Mouse (Mus musculus) embryo, embryonic 11 days (tissue): ENCODE results near the gene Cpsf4.
"Not testable (repeated sequence)": the region's sequence is repeated elsewhere in the genome, so short reads cannot be mapped to it uniquely, and the experiment has no call there.

Source experiments
- DNase-seq: peaks from one replicate; pipeline ENCODE4 v3.0.0-alpha.2; 2015

Gene Cpsf4

DNA sequence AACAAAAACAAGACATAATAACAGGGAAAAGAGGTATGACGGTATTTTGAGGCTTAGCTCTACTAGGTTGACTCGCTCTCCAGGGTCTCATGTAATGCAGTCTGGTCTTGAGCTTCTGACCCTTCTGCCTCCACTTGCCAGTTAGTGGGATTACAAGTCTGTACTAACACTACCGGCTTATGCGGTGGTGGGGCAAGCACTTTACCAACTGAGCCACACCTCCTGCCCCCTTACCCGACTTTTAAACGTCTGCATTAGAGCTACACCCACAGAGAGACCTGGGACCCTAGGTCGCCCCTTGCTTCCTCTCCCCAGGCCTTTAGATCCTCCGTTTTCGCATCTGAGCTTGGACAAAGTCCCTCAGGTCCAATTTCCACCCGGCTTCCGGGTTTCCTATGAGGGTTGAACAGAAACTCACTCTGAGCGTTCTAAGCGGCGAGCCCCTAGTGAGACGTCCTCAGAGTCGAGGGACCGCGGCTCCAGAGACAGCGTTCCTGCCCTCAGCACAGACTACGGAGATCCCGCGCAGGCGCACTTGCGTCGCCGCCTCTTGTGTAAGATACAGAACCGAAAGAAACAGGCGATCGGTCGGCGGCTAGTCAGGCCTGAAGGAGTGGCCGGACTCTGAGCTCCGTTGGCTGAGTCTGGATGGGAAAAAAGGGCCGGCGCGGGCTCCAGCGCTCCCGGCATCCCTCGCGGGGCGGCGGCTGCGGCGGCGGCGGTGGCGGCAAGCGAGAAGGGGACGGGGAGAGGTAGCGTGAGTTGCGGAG lies at the start of gene Cpsf4, which contains the start of gene Ptcd1:
TSS of gene Cpsf4 (plus strand) at position 678 of the 770 bp plus-strand sequence.
TSS of gene Ptcd1 (minus strand) at position 573 of the 770 bp plus-strand sequence.
- DNase-seq, result peak; percentile 99

DNA sequence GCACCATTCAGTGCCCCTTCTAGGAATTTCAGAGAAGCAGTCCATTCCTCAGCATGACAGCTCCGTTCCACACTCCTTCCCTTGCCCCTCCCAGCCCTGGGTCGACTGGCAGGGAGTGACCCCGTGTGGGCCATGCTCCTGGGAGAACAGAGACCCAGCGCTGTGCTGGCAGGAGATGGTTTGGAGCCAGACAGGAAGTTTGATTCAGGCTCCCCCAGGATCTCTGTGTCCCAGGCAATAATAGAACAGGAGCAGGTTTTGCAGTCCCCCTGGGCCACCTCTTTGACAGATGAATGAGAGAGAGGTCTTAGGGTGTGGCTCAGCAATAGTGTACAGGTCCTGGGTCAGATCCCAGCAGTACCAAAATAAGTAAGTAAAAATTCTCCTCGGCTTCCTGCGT lies 49.0 kb upstream of the Cpsf4 start:
- no peak for DNase-seq

DNA sequence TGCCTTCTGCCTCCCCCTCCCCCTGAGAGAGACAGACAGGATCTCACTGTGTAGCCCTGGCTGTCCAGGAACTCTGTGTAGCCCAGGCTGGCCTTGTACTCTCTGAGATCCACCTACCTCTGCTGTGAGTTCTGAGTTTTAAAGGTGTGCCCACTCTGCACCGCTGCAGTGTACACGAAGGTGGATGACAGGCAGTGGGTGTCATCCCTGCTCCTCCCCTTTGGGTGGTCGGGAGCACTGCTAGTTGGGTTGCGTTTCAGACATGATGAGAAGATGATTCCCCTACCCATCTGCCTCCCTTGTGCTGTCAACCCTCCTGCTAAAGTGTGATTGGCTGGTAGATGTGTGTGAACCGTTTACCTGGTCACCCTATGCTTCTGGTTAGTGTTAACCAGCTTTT lies 48.6 kb upstream of the Cpsf4 start:
- no peak for DNase-seq

DNA sequence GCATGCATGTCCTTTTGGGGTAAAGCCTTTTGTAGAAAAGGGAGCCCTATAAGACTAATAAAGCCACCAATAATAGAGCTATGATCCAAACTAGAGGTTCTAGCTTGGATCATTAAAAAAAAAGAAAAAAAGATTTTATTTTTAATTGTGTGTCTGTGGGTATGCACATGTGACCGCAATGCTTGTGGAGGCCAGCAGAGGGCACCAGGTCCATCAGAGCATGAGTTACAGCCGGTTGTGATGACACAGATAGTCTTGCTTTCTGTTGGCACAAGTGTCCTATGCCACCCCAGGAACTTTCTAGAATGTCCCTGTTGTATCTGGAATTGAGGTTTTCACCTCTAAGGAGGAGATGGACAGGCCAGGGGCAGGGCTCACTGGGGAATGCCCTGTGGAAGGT lies 47.6 kb upstream of the Cpsf4 start:
- no peak for DNase-seq

DNA sequence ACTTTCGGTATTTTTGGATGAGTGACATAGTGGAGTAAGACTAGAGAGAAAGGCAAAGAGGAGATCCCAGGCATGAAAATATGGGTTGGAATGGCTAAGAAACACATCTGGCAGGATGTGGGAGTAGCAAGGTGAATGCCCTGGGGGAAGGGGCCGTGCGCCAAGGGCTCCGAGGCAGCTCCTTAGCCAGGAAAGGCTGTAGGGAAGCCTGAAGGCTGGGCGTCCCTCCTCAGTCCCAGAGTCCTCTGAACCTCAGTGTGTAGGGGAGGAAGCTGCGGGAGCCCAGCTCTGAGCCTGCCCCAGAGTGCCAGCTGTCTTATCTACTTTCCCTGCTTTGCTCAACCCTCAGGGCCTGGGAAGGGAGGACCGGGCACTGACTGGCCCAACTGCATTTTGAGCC lies 46.1 kb upstream of the Cpsf4 start:
- DNase-seq, result no peak

DNA sequence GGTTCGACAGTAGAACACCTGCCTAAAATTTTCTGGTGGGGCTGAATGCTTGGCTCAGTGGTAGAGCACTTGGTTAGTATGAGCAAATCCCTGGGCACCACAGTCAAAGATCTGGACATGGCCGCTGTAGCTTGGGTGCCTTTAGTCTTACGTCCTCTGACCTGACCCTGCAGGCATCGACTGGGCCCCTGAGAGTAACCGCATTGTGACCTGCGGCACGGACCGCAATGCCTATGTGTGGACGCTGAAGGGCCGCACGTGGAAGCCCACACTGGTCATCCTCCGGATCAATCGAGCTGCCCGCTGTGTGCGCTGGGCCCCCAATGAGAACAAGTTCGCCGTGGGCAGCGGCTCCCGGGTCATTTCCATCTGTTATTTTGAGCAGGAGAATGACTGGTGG lies 43.6 kb upstream of the Cpsf4 start:
- DNase-seq, result no peak

DNA sequence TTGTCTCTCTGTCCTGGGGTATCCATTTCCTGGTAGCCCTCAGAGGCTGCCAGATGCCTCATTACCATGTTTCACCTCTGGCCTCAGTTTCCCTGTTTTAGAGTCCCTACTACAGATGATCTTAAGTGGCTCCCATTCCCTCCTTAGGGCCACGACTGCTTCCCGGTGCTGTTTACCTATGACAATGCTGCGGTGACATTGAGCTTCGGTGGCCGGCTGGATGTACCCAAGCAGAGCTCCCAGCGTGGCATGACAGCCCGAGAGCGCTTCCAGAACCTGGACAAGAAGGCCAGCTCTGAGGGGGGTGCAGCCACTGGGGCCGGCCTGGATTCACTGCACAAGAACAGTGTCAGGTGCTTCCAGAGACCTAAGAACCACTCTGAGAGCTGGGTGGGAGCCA lies 40.4 kb upstream of the Cpsf4 start:
- no peak for DNase-seq

DNA sequence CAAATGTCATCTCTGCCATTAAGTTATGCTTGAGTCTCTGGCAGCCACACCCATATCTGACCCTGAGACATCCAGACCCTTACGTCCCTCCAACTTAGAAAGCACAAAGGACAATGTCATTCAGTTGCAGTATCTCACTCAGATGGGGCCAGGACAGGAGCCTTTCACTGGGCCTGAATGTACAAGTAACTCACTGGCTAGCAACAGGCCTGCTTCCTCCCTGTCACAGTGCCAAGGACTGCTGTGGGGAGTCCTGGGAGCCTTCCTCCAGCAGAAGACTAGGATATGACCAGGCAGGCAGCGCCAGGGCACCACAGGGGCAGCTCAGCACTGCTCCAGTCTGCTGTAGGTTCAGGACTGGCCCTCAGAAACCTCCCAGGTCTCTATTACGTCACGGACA lies 37.9 kb upstream of the Cpsf4 start:
- no peak for DNase-seq

DNA sequence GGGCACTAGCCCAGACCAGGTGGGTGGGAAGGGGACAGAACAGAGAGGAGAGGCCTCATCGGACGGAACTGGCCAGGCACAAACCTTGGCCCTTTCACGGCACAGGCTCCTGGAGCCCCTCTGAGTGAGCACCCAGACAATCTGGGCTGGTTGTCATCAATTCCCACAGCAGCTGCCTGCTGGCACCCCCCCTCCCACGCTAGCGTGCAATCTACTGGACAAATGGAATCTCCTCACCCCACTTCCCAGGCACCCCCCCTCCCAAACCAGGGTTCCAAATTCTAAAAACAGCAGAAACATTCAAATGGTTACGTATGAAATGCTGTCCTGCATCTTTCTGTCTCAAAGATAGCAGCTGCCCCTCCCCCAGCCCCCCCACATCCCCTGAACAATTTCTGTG lies 37.2 kb upstream of the Cpsf4 start:
- not testable (repeated sequence) for DNase-seq

DNA sequence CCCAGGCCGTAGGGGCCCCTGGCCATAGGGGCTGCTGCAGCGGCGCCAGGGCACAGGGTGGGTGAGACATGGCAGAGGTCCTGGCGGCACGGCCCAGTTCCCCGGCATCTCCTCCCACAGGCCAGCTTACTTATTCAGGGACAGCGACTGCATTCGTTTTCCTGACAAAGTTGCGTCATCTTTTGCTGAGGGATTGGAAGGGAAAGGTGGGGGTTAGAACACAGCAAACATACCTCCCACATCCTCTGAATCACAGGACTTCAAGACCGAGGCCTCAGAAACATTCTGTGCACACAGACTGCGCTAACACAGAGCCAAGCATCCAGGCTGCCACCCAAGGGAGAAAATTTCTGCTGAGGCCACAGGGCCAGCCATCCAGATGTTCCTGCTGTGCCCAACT lies 36.8 kb upstream of the Cpsf4 start:
- no peak for DNase-seq

DNA sequence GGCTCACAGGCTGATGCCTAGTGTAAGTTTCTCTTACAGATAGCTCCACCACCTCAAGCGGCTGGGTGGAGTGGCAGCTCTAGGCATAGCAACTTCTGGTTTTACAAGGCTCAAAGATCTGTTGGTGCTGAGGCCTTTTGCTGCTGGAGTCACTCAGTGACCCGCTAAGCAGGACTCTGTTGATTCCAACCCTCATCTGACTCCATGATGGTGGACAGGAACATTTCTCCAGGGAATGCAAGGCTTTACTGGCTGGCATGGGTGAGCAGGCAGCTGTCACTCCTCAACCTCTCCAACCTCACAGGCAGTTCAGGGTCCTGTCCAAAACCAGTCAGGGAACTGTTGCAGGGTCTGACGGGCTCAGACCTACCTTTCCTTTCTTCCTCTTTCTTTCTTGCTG lies 36.0 kb upstream of the Cpsf4 start:
- DNase-seq, result no peak

DNA sequence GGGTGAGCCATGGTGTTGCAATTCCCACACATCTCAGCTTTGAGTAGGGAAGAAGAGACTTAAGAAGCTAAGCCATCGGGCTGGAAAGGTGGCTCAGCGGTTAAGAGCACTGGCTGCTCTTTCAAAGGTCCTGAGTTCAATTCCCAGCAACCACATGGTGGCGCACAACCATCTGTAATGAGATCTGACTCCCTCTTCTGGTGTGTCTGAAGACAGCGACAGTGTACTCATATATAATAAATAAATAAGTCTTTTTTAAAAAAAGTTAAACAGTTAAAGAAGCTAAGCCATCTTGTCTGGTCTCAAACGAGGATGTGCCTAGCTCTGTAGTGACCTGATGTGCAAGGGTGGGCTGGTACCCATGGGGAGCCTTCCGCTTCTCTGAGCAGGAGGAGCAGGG lies 33.7 kb upstream of the Cpsf4 start:
- not testable (repeated sequence) for DNase-seq

DNA sequence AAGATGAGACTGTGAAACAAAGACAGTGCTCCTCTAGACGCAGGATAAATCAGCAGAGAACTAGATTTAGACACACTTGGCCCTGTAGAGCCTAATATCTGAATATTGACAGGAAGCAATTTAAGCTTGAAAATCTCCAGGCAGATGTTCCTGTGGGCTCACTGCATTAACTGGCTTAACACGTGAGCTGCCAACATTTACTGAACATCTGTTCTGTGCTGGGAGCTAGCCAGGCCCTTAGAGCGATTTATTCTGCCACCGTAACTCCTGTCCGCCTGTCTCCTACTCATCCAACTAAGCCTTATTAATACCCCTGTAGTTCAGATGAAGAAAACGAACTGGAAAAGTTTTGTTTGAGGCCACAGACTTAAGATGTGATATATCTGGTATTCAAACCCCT lies 28.2 kb upstream of the Cpsf4 start:
- DNase-seq, result peak; percentile 21

DNA sequence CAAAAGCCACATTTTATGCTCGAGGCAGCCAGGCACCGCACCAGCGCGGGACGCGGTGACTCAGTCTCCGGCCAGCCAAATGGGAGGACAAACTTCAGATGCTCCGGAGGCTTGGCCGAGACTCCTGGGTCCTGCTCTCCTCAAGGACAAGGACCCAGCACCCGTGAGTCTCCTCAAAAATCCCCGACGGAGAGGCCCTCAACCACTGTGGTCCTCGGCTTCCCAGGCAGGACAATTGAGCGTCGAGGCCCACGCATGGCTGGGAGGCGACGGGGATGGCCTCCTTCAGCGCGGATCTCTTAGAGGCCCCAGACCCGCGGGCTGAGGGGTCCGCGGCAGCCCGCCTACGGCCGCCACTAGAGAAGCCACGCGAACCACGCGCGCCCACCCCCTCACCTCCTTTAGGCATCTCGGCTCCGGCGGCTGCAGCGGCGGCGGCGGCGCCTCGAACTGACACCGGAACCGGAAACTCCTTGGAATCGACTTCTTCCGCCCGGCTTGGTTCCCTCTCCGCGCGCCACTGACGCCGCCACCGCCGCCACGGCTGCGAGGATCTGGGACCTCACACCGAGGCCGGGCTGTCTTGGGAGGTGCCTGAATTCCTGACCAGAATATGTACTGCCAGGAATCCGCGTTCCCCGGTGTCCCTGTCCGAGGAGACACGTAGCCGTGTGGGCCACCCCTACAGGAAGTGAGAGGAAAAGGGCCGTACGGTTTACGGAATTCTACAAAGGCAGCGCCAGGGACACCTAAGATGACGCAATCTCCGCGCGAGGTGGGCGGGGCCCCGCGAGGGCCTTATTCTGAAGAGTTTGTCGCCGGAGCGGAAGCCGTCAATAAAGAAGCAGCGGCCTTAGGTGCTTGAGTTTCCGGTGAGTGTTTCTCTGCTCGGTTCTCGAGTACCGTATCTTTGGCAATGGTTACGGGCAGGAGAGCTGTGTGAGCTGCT lies 27.2 kb upstream of the Cpsf4 start, which contains the start of the genes Pdap1 and Bud31:
TSS of gene Pdap1 (minus strand) at position 668 of the 949 bp plus-strand sequence.
TSS of gene Bud31 (plus strand) at position 792 of the 949 bp plus-strand sequence.
- DNase-seq, result peak; percentile 97

DNA sequence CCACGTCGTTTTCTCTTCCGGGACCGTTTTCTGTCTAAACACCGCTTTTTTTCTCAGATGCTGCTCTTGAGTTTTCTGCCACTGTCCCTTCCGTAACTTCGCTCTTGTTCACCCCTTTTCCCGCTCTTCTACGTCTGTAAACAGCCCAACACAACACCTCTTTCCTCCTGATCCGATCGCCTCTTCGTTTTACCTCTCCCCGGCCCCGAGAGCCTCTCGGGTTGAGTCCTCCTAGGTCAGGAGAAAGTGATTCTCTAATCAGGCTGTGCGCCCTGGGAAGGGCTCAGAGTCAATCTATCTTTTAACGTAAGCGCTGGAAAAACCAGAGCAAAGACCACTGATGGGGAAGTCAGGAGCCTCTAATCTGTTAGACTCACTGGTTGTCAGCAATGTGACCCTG lies 26.4 kb upstream of the Cpsf4 start:
- no peak for DNase-seq

DNA sequence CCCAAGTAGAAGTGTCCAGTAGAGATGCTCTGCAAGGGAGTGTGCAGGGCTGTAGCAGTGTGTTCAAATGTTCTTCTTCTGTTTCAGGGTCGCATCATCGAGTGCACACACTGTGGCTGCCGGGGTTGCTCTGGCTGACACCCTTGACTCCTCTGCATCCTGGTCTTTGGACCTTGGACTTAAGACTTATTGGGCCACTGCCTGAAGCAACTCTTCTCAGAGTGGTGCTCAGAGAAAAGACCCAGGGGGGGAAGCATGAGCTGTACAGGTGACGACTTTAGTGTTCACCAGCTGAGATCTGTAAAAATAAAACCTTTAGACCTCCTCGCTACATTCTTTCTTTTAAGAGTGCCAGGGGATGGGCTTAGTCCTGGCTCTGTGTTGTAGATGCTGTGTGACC lies 19.3 kb upstream of the Cpsf4 start:
- DNase-seq, result no peak

DNA sequence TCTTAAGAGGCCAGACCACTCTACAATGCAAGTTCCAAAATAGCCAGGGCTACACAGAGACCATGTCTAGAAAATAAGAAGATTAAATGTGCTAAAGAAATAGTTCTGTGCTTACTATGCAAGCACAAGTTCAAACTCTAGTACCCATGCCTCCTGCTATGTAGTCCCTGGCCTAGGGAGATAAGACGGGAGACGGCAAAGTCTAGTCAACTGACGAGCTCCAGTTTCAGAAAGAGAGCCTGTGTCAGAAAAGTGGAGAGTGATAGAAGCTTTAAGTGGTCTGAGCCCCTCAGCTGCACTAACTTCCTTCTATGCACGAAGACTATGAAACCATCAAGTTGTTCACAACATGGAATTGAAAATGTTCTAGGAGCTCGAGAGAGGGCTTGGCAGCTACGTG lies 17.7 kb upstream of the Cpsf4 start:
- no peak for DNase-seq

DNA sequence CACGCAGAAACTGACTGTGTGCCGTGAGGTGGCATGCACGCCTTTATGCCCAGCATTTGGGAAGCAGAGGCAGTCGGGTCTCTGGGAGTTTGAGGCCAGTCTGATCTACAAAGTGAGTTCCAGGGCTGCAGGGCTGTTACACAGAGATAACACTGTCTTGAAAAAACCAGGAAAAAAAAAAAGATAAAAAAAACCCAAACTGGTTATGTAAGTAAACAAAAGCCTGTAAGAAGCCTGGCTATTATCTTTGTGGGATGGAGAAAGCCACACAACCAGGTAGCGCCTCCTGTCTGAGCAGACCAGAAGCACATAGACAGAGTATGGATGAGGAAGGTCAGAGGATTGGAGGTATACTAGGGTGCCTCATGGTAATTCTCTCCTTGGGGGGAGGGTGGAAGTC lies 14.3 kb upstream of the Cpsf4 start:
- DNase-seq, result no peak

DNA sequence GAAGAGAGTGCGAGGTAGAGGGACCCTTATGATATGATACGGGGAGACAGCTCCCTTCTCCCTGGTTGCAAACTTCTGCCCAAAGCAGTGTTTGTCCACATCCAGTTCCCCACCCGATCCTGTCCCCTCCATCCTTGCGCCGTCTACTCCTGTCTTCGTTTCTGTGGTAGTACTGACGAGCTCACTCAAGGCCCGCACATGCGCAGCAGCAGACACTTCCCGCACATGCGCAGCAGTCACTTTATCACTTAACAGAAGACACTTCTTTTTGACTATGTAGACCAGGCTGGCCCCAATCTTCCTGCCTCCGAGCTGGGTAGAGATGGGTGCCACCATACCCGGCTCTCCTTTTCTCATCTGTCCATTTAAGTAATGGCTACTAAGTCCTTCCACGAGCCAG lies 5.7 kb upstream of the Cpsf4 start:
- no peak for DNase-seq

DNA sequence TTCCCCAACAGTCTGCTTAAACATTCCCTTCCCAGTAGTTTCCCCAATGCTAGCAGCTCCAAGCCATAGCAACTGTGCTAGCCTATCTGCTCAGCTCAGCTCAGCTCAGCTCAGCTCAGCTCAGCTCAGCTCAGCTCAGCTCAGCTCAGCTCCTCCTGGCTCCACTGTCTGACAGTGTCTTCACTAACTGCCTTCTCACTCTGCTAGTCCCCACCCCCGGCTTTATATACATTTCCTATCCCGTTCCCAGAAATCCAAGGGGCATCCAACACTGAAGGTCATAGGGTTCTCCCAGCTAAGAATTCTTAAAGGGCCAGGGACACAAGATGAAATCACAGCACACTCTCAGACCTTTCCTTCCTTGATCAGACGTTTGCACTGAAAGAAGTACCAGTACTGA lies 2.3 kb upstream of the Cpsf4 start:
- no peak for DNase-seq

DNA sequence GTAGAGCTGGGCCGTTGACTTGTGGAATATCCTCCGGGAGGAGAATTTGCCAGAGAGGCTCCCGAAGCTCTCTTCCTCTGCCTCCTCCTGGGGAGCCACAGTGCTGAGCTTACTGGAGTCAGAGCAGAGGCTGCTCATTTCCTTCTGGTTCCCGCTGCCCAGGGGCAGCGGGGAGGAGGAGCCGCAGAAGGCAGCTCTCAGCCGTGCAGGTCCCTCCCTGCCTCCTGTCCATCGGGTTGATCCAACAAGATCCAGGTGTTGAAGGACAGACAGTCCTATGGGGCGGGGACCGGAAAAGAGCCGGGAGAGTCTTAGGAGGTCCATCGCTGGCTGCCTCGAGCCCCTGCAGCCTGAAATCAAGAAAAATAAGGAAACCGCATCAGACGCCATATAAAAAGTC lies 1.8 kb upstream of the Cpsf4 start:
- DNase-seq, result no peak

DNA sequence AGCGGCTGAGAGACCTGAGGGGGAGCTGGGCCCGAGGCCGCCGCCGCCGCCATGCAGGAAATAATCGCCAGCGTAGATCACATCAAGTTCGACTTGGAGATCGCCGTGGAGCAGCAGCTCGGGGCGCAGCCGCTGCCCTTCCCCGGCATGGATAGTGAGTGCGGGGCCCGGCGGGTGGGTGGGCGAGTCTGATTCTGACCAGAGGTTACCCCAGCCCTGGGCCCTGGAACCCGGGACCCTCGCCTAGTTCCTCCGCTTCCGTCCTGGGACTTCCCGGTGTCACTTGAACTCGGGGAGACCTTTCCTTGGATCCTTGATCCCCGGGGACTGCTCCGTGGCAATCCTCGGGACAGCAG lies 271 bp downstream of the Cpsf4 start:
- DNase-seq, result no peak

DNA sequence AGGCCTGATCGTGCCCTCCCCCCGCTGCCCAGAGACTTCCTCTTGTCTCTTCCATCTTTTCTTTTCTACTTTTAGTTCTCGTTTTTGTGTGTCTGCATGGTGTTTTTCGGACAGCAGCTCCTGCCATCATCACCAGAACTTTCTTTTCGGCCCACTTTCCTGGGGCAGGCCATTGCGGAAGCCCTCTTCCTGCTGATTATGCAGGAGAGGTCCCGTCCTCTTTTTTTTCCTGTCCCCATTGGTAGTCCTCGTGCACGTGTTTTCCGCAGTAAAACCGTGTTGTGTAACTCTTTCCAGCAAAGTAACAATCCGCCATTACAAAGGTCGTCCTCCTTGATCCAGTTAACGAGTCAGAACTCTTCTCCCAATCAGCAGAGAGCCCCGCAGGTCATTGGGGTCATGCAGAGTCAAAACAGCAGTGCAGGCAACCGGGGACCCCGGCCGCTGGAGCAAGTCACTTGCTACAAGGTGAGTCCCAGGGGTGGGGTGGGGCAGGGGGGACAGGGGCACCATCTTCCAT lies 11.5 kb downstream of the Cpsf4 start:
- DNase-seq, result no peak

DNA sequence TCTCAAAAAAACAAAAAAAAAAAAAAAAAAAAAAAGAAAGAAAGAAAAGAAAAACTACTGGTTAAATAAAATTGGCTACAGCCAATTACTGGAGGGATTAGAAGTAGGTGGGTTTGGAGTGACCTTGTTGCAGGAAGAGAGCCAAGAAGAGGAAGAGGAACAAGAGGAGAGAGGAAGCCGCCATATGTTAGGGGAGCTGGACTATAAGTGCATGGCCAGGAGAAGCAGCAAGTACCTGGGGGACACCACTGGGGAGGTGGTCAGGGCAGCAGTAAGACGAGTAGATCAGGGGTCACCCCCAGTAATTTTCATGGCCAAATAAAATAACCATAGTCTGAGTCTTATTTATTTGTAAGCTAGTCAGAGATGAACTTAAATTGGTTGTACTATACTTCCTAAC lies 18.2 kb downstream of the Cpsf4 start:
- no peak for DNase-seq
